Mouse (Mus musculus) heart, postnatal 0 days (tissue): ENCODE measurements at regions not wholly inside any gene's neighbourhood (a gene's known extent, or its start where the extent isn't known, plus 50 kb on each side); places are given as distances from the start of the nearest gene placed in this dataset.

Experiments used
- CTCF ChIP-seq: IDR thresholded peaks from 2 replicates; pipeline ENCODE4 v1.5.1; 2016; ENCODE audit warnings: antibody characterized with exemption, control low read depth, low read depth
- EP300 ChIP-seq: IDR thresholded peaks from 2 replicates; pipeline ENCODE4 v1.6.1; 2016; ENCODE audit warnings: antibody characterized with exemption, low read depth

- TF ChIP-seq CTCF, result no peak
- no peak for TF ChIP-seq EP300
Observed at GRCm38 (mm10) chr1:35702585-35702984, 365.6 kb upstream of the Hs6st1 start.
